Mouse (Mus musculus) large intestine, adult 2 months (tissue): ENCODE results near the gene Foxo6. TPM values are rescaled to one million over a fixed set of nuclear protein-coding genes. Genes with fewer than 3 reads are reported as not detected.

Experiments used
- DNase-seq: peaks from one replicate; pipeline ENCODE4 v3.0.0-alpha.2; 2012; ENCODE audit warnings: low read depth, low spot score
- WGBS: fragments of 180-500 bp; shearing (Covaris S2); methylation state at CpG from one replicate; pipeline ENCODE4 v1.1.7; 2018; 5-methylcytosine and 5-hydroxymethylcytosine counted together
- polyA plus RNA-seq: library from polyadenylated mRNA; depleted of rRNA; stranded (reverse); fragments of >200 nt; gene quantifications from 2 replicates; pipeline ENCODE4 v1.2.3, GENCODE M21; 2012; rRNA removed

Gene Foxo6
- 6.9 and 7.9 TPM in 2 replicates for polyA plus RNA-seq

DNA sequence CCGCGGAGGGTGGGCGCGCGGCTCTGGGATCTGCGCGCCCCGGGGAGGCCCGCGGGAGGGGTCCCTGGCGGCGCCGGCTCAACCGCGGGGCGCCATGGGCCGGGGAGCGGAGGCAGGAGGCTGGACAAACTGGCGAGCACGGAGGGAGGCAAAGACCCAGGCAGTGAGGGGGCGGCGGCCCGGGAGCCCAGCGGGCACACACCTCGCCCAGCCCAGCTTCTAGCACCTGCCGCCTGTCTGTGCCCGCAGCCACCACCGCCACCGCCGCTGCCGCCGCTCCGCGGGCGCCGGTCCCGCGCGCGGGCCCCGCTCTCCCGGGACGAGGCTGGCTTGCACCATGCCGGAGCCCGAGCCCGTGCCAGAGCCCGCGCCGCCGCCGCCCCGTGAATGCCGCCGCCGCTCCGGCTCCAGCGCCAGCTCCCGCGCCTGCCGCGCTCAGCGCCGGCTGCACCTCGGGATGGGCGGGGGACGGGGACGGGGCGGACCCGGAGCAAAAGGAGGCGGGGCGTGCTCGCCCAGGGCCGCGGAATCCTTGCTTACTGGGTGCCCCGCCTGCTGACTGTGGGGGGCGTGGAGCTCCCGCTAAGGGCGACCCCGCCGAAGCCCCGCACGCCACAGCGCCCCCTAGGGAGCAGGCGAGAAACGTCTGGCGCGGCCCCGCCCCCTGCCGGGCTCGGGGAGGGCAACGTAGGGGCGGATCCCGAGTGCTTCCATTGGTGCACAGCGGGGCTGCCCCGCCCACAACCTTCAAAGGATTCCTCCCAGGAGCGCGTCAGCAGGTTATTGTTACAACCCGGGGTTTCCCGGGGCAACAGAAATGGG, at the start of gene Foxo6:
TSS of gene Foxo6 (minus strand) at position 60 of the 822 bp plus-strand sequence.
- peak; percentile 67 for DNase-seq
- 1% methylated on average over 96 of the region's 99 CpGs for WGBS

GRCm38 (mm10) chr4:120334316-120334715, 47.2 kb upstream of the Foxo6 start:
- no peak for DNase-seq
- 96% methylated on average over 4 of the region's 4 CpGs for WGBS

GRCm38 (mm10) chr4:120332934-120333421, 45.8 kb upstream of the Foxo6 start:
- 23% methylated on average over 11 of the region's 11 CpGs for WGBS
- DNase-seq, result no peak

DNA sequence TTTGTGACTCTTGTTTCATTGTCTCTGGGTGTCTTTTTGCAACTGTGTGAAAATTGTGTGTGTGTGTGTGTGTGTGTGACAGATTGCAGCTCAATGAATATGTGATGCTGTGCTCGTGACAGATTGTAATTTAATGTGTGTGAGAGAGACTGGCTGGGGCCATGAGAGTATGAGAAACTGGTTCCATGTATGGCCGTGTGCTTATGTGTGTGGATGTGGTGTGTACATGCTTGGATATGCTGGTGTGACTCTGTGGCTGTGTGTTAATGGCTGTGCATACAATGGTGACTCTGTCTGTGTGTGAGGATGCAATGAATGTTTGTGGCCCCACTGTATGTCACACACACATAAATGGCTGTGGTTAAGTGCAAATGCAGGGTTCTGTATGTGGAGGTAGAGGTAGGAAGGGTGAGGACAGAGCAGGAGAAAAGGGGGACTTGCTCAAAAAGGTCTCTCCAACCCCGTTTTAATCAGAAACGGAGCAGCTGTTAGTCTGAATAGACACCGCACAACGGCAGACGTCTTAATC, 45.3 kb upstream of the Foxo6 start:
- WGBS, result 53% methylated on average over 7 of the region's 7 CpGs
- DNase-seq, result no peak

GRCm38 (mm10) chr4:120331992-120332391, 44.8 kb upstream of the Foxo6 start:
- DNase-seq, result no peak

DNA sequence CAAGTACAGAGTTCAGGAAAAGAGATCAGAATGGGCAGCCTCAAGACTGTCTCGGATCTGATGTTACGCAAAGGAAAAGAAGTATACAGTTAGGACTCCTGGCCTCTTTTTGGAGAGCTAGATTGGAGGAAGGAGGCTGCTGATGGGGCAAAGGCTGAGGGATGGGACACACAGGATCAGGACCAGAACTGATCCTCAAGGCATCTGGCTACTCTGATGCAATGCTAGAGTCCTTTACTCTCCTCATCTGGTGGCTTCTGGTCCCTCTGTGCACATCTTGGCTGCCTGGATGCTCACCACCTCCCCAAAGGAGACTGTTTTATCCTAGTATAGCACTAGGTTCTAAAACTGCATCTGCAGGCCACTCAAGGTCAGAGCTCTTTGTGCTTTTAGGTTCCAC, 44.4 kb upstream of the Foxo6 start:
- no peak for DNase-seq
- WGBS, result 89% methylated on average over 2 of the region's 2 CpGs

More at GRCm38 (mm10) chr4:120331992-120332391, 44.8 kb upstream of the Foxo6 start:
- 83% methylated on average over 7 of the region's 7 CpGs for WGBS

- 65% methylated on average over 4 of the region's 4 CpGs for WGBS
- no peak for DNase-seq
Measured at GRCm38 (mm10) chr4:120325748-120326147, 38.6 kb upstream of the Foxo6 start.

DNA sequence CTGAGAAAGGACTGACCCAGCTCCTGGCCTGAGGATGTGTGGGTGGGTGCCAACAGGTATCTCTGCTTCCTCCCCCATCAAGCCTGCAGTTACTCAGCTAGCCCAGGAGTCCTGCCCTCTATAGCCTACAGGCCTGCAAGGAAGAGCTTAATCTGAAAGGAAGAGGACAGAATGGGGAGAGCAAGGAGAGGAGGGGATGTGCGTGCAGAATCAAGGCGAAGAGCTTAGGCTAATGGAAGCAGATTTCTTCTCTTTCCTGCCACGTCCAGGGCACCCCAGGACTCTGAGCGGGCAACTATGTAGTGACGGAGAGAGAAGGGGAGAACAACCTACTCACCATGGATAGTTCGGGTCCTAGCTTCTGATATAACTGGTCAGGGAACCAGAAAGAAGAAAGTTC, 37.9 kb upstream of the Foxo6 start:
- DNase-seq, result no peak

GRCm38 (mm10) chr4:120323858-120324257, 36.7 kb upstream of the Foxo6 start:
- WGBS, result 94% methylated on average over 1 of the region's 1 CpGs
- no peak for DNase-seq

More for the DNA sequence above, 37.9 kb upstream of the Foxo6 start:
- 75% methylated on average over 6 of the region's 6 CpGs for WGBS

DNA sequence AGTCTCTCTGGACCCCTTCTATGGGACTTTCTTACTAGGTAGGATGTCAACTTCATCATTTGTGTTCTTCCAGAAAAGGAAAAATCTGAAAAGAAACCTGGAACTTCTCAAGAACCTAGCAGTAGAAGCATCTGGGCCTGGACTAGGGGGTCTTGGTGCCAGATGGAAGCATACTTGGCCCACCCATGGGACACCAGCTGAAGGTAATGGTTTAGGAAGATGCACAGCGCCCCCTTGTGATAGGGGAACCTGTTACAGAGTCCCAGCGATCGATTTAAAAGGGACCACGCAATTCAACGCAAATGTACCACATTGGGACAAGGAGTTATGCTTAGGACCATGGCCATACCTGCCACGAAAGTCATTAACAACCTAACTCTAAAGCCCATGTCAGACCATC, 36.0 kb upstream of the Foxo6 start:
- DNase-seq, result no peak

DNA sequence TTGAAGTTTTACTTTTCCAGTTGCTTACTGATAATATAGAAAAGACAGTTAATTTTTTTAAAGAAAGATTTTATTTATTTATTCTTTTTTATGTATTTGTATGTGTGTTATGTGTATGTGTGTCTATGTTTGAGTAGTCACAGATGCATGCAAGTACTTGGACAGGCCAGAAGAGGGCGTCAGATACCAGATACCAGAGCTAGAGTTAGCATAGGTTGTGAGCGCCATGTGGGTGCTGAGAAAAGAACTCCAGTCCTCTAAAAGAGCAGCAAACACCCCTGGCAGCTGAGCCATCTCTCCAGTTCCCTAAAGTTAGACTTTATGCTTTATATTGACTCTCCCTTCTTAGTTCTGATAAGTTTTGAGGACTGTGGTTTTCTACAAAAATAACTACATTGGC, 30.4 kb upstream of the Foxo6 start:
- no peak for DNase-seq
- WGBS, result 61% methylated on average over 2 of the region's 2 CpGs

More for the DNA sequence above, 36.0 kb upstream of the Foxo6 start:
- 14% methylated on average over 6 of the region's 6 CpGs for whole genome bisulfite sequencing

DNA sequence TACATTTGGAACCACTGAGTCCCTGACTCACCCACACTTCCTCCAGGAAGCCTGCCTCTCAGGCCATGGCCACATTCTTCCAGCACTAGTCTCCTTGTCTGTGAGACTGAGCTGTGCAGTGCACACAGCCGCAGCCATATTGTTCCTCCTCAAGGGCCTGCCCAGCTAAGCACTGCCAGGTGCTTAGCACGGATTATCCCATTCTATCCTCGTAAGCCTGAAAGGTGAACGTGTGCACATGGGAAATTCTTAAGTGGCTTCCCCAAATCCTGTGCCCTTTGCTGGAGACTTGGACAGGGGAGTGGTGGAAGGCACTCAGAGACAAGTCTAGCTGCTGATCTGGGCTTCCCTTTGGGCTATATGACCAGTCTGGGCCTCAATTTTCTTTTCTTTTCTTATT, 29.6 kb upstream of the Foxo6 start:
- 78% methylated on average over 4 of the region's 4 CpGs for WGBS
- DNase-seq, result no peak

DNA sequence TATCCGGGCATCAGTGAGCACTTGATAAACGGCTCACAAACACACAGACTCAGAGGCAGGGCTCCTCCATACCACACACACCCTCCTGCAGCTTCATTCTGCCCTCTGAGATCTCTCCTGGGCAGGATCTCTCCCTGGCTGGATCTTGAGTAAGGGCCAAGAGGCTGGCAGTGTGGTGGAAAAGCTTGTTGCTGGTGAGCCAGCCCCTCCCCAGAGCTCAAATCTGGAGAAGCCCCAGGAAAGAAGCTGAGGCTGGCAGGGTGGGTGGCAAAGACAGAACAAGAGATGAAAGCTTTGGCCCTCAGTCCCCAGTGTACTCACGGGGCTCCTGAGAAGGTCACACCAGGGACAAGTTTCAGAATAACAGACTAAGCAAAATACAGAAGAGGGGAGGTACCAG, 27.4 kb upstream of the Foxo6 start:
- no peak for DNase-seq
- WGBS, result 19% methylated on average over 3 of the region's 3 CpGs

DNA sequence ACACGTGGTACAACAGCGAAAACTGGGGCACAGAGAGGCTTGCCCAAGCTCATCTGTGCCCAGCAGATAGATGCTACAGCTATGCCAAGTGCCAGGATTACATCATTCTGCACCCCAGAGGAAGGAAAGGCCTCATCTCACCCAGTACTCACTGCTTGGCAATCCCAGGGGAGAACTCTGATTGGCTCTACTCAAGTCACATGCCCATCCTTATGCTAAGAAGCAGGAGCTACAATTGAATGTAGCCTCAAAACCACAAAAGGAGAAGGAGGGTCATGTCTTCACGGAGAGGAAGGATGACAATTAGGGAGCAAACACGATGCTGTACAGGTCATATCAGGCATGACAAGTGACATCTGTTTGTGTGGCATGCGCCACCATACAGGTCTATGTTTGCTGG, 26.2 kb upstream of the Foxo6 start:
- 78% methylated on average over 5 of the region's 5 CpGs for WGBS
- no peak for DNase-seq

DNA sequence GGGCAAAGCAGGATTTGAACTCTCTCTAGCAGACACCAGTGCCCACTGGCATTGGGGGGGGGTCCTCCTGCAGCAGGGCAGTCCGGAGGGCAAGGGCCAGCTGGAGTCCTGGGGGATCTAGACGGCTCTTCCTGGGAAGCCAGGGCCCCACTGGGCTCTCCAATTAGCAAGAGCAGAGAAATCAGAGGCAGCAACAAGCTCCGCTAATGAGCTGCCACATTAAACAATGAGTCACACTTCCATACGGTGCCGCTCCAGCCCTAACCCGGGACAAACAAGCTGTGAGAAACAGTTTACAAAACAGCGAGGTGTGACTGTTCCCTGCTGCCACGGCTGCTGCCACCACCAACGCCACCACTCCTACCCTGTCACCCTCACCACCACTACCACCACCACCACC, 17.4 kb upstream of the Foxo6 start:
- WGBS, result 17% methylated on average over 9 of the region's 9 CpGs
- no peak for DNase-seq

GRCm38 (mm10) chr4:120299287-120299686, 12.1 kb upstream of the Foxo6 start:
- DNase-seq, result no peak
- WGBS, result 30% methylated on average over 7 of the region's 7 CpGs

DNA sequence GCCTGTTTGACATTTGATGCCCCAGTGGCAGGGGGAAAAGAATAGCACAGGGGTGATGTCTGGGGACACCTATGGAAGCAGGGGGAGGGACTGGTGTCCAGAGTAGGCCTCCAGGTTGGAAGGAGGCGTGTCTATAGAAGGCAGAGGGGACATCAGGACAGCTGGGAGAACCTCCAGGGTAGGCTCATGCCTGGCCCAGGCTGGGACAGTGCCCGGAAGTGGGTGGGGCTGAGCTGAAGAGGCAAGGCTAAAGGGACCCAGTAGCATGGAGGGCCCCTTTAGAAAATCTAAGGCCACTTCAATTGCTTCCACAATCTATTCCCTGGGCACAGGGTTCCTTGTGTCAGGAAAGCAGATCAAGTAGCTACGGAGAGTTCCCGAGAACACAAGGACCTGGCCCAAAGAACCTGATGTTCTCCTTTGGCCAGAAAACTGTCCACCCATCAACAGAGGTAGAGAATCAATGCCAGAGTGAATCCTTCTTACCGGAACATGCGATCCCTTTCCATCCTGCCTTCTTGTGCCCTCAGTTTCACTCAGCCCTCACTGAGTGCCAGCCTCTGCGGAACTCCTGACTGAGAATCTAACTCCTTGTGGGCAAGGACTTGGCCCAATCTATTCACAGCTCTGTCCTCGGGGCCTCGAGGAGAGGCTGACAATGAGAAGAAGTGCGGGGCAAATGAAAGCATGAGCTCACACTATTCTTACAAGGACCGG, 4.1 kb upstream of the Foxo6 start:
- 78% methylated on average over 11 of the region's 11 CpGs for WGBS
- no peak for DNase-seq

GRCm38 (mm10) chr4:120290486-120290885, 3.3 kb upstream of the Foxo6 start:
- no peak for DNase-seq
- WGBS, result 37% methylated on average over 5 of the region's 5 CpGs

DNA sequence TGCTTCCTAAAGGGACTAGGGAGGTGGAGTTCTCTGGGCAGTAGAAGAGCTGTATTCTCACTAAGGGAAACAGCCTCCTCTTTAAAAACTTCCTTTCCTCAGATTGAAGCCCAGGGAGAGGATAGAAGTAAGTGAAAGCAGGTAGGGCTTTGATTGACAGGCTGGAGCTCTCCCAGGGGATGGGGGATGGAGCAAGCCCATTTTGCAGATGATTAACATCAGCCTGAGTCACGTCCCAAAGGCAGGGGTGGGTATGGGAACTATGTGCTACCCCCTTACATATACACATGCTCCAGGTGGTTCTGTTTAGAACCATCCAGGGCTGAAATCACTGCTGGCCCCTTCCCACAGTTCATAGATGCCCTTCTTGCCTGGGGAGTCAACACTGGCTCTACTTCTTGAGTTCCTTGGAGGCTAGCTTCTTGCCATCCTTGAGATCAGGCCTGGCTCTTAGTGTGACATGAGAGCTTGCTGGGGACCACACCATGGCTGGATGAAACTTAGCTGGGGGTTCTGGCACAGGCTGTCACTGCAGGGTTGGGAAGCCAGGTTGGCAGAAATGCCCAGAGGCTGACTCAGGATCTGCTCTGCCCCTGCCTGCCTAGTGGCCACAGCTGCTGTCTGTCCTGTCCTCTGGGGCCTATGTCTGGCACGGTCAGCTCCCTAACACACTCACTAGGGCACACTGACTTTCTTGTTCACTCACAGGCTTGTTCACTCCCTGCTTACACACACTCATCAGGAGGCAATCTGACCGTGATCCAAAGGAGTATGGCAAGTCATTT, 2.2 kb upstream of the Foxo6 start:
- whole genome bisulfite sequencing, result 77% methylated on average over 3 of the region's 3 CpGs
- DNase-seq, result no peak

GRCm38 (mm10) chr4:120286761-120287241, 348 bp downstream of the Foxo6 start:
- WGBS, result 1% methylated on average over 53 of the region's 53 CpGs
- no peak for DNase-seq
